Mouse (Mus musculus) cerebellum, postnatal 36 days (tissue): ENCODE measurements at regions not wholly inside any gene's neighbourhood (a gene's known extent, or its start where the extent isn't known, plus 50 kb on each side); places are given as distances from the start of the nearest gene placed in this dataset.
A peak's percentile ranks its signal among the peaks of the same experiment; 100 is the strongest.

Experiments
- DNase-seq, 2 experiments: peaks; one replicate each; pipeline ENCODE4 v3.0.0; 2021 to 2022; ENCODE audit warnings: mixed read lengths in 2 of 2

- no peak for DNase-seq
Measured at GRCm38 (mm10) chr17:49149896-49150295, 217.7 kb downstream of the Lrfn2 start.

GRCm38 (mm10) chr17:49150971-49151422, 218.8 kb downstream of the Lrfn2 start:
- DNase-seq, result peak; percentile 27 to 42

GRCm38 (mm10) chr17:49153994-49154393, 221.8 kb downstream of the Lrfn2 start:
- DNase-seq, result peak in 1 of 2 experiments; percentile 14

- peak in 1 of 2 experiments; percentile 17 for DNase-seq
Measured at GRCm38 (mm10) chr17:49155001-49155515, 222.9 kb downstream of the Lrfn2 start.

GRCm38 (mm10) chr17:49157586-49157985, 225.4 kb downstream of the Lrfn2 start:
- no peak for DNase-seq

- no peak for DNase-seq
Measured at GRCm38 (mm10) chr17:49171252-49172047, 239.3 kb downstream of the Lrfn2 start.

GRCm38 (mm10) chr17:49172052-49172799, 240.0 kb downstream of the Lrfn2 start:
- DNase-seq, result no peak

- no peak for DNase-seq
Measured at GRCm38 (mm10) chr17:49172800-49173150, 240.6 kb downstream of the Lrfn2 start.

- no peak for DNase-seq
Measured at GRCm38 (mm10) chr17:49177966-49178731, 246.0 kb downstream of the Lrfn2 start.

GRCm38 (mm10) chr17:49182485-49182884, 245.7 kb upstream of the Mocs1 start:
- DNase-seq, result peak; percentile 57 to 66

GRCm38 (mm10) chr17:49183917-49184316, 244.2 kb upstream of the Mocs1 start:
- no peak for DNase-seq

- no peak for DNase-seq
Measured at GRCm38 (mm10) chr17:49185052-49185612, 243.0 kb upstream of the Mocs1 start.

GRCm38 (mm10) chr17:49189765-49190164, 238.4 kb upstream of the Mocs1 start:
- no peak for DNase-seq

- DNase-seq, result peak; percentile 94 to 96
Measured at GRCm38 (mm10) chr17:49190337-49190736, 237.8 kb upstream of the Mocs1 start.

GRCm38 (mm10) chr17:49196046-49196684, 232.0 kb upstream of the Mocs1 start:
- DNase-seq, result no peak

GRCm38 (mm10) chr17:49201495-49201894, 226.7 kb upstream of the Mocs1 start:
- peak; percentile 89 to 91 for DNase-seq

GRCm38 (mm10) chr17:49205095-49205494, 223.1 kb upstream of the Mocs1 start:
- DNase-seq, result no peak

GRCm38 (mm10) chr17:49205564-49205963, 222.6 kb upstream of the Mocs1 start:
- DNase-seq, result no peak

GRCm38 (mm10) chr17:49206708-49207107, 221.5 kb upstream of the Mocs1 start:
- DNase-seq, result no peak

- DNase-seq, result no peak
Measured at GRCm38 (mm10) chr17:49208315-49208820, 219.8 kb upstream of the Mocs1 start.

GRCm38 (mm10) chr17:49212918-49213317, 215.2 kb upstream of the Mocs1 start:
- no peak for DNase-seq

- peak; percentile 88 for DNase-seq
Measured at GRCm38 (mm10) chr17:49215281-49215680, 212.9 kb upstream of the Mocs1 start.
